In genomic region chr1:121508729-121509128, GRCm38 (mm10) we compare ENCODE assay signal across 21 mouse cellular contexts. TPM values are rescaled to one million over a fixed set of nuclear protein-coding genes. Genes with fewer than 3 reads are reported as not detected.
"Had no signal": no experiment of that assay in that cellular context is flagged by ENCODE, and none has a peak within 500 bp of the region (broad histone marks: within the 10 kb centered on the region; RNA-seq: fewer than 3 reads in every experiment).

No protein-coding gene starts in this region.

- H3K27ac ChIP-seq: kidney, postnatal 0 days; layer of hippocampus, adult 2 months; liver, embryonic 12.5 days; liver, embryonic 15.5 days; lung, embryonic 15.5 days; midbrain, embryonic 12.5 days; midbrain, embryonic 15.5 days; stomach, postnatal 0 days had no signal

- H3K9me3 ChIP-seq: liver, embryonic 12.5 days; liver, embryonic 15.5 days; lung, embryonic 15.5 days; midbrain, embryonic 12.5 days; midbrain, embryonic 15.5 days had no signal

- H3K36me3 ChIP-seq: liver, embryonic 12.5 days; liver, embryonic 15.5 days; lung, embryonic 15.5 days; midbrain, embryonic 12.5 days; midbrain, embryonic 15.5 days had no signal

- H3K27me3 ChIP-seq: liver, embryonic 12.5 days; liver, embryonic 15.5 days; lung, embryonic 15.5 days; midbrain, embryonic 12.5 days; midbrain, embryonic 15.5 days had no signal

- ATAC-seq: intestine, embryonic 16.5 days; liver, embryonic 12.5 days; midbrain, embryonic 15.5 days had no signal

- DNase-seq: kidney, adult 18-20 months; kidney, postnatal 25 days; layer of hippocampus, adult 9-11 months; lung, adult 18-20 months; lung, postnatal 10 days; thymus, adult 2 months; thymus, postnatal 14 days; thymus, postnatal 4 days had no signal

- H3K4me3 ChIP-seq: layer of hippocampus, adult 2 months; liver, embryonic 12.5 days; liver, embryonic 15.5 days; lung, embryonic 15.5 days; midbrain, embryonic 12.5 days; midbrain, embryonic 15.5 days; myocyte had no signal

- H3K4me2 ChIP-seq: liver, embryonic 12.5 days; liver, embryonic 15.5 days; lung, embryonic 15.5 days; midbrain, embryonic 12.5 days; midbrain, embryonic 15.5 days had no signal

- H3K9ac ChIP-seq: liver, embryonic 12.5 days; liver, embryonic 15.5 days; lung, embryonic 15.5 days; midbrain, embryonic 12.5 days; midbrain, embryonic 15.5 days had no signal

- H3K4me1 ChIP-seq: liver, embryonic 12.5 days; liver, embryonic 15.5 days; lung, embryonic 15.5 days; midbrain, embryonic 12.5 days; midbrain, embryonic 15.5 days had no signal

RNA-seq across cellular contexts. Expression of gene Htr5b, which starts 19.5 kb away (rescaled TPM):
- polyA plus RNA-seq: large intestine, adult 2 months; liver, embryonic 12.5 days; liver, embryonic 15.5 days; lung, embryonic 15.5 days; myocyte; small intestine, adult 2 months; stomach, embryonic 14.5 days; thymus, adult 2 months had no signal
